Mouse (Mus musculus) cortical plate, adult 2 months (tissue): ENCODE results near the gene Psmc2.

ENCODE experiments used
- CTCF ChIP-seq: fragments of 200-500 bp; IDR thresholded peaks from 2 replicates; pipeline ENCODE4 v1.5.1; 2011; ENCODE audit warnings: mild to moderate bottlenecking, control low read depth, low read length; ENCODE audit not compliant: insufficient read depth; ENCODE audit errors: extremely low read depth
- POLR2A ChIP-seq: fragments of 200-500 bp; IDR thresholded peaks from 2 replicates; pipeline ENCODE4 v1.6.1; 2011; ENCODE audit warnings: mild to moderate bottlenecking, low read length, control low read depth; ENCODE audit not compliant: insufficient read depth; ENCODE audit errors: extremely low read depth

DNA sequence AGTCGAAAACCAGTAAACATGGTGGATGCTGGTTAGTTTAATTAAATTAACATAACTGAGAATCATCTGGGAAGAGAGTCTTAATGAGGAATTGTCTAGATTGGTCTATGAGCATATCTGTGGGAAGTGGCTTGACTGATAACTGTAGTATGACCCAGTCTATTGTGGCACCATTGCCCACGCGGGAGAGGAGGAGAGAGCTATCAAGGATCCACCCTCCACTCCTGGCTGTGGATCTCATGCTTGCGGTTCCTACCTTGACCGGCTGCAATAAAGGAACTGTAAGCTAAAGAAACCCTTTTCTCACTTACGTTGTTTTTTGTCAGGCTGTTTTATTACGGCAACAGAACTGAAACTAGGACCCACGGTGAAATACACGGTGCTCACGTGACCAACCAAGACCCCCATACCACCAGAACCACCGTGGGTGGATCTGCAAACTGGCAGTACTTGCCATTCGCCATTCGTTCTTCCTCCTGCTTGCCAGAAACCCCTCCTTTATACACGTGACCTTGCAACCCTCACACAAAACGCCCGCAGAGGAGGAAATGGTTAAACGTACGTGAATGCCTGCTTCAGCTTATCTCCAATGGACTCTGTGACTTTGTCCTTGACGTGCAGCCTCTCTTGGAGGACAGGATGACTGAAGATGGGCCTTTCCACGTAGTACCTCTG, 61.7 kb downstream of the Psmc2 start:
- TF ChIP-seq POLR2A (no peak), CTCF (no peak)
